ENCODE assay signal across 17 mouse cellular contexts in genomic region chr3:115951221-115951620, GRCm38 (mm10). TPM values are rescaled to one million over a fixed set of nuclear protein-coding genes. Genes with fewer than 3 reads are reported as not detected.
DNase-seq lines count a peak whose midpoint lies in the region; ATAC-seq and TF ChIP-seq lines count a peak whose summit lies in the region.
"Had no signal": no experiment of that assay in that cellular context is flagged by ENCODE, and none has a peak within 500 bp of the region (broad histone marks: within the 10 kb centered on the region; RNA-seq: fewer than 3 reads in every experiment).

No protein-coding gene starts in this region.

- H3K27ac ChIP-seq in gastrocnemius, adult 2 months = peak overlapping the region; percentile 57
- no peak overlapping the region for H3K27ac ChIP-seq in hindbrain, embryonic 15.5 days (replicated peaks)
- no peak overlapping the region for H3K27ac ChIP-seq in hindbrain, embryonic 16.5 days (ENCODE audit: low read depth, low read length)
- no peak overlapping the region for H3K27ac ChIP-seq in lung, postnatal 0 days (ENCODE audit: low read length)
- H3K27ac ChIP-seq: heart, embryonic 15.5 days; left cerebral cortex, adult 2 months; liver, embryonic 15.5 days had no signal

- no peak overlapping the region for H3K4me3 ChIP-seq in gastrocnemius, adult 2 months
- H3K4me3 ChIP-seq in hindbrain, embryonic 15.5 days = no peak overlapping the region
- no peak overlapping the region for H3K4me3 ChIP-seq in hindbrain, embryonic 16.5 days (ENCODE audit: low read length)
- no peak overlapping the region for H3K4me3 ChIP-seq in lung, postnatal 0 days (ENCODE audit: low read depth, low read length)
- no peak overlapping the region for H3K4me3 ChIP-seq in lung, adult 2 months (replicated peaks; ENCODE audit: extremely low read depth, low read depth, low read length)
- H3K4me3 ChIP-seq: heart, embryonic 15.5 days; left cerebral cortex, adult 2 months; liver, embryonic 15.5 days; megakaryocyte, embryonic 14.5 days had no signal

- no peak overlapping the region for H3K9ac ChIP-seq in hindbrain, embryonic 15.5 days
- H3K9ac ChIP-seq in hindbrain, embryonic 16.5 days (ENCODE audit: low read depth, low read length) = no peak overlapping the region
- H3K9ac ChIP-seq in lung, postnatal 0 days (replicated peaks; ENCODE audit: low read depth) = no peak overlapping the region
- H3K9ac ChIP-seq: heart, embryonic 15.5 days; liver, embryonic 15.5 days had no signal

- no peaks in the 10 kb centered on the region for H3K27me3 ChIP-seq in hindbrain, embryonic 15.5 days
- H3K27me3 ChIP-seq in hindbrain, embryonic 16.5 days (replicated peaks; ENCODE audit: control insufficient read depth, insufficient read depth, low read length) = no peaks in the 10 kb centered on the region
- H3K27me3 ChIP-seq in lung, postnatal 0 days (replicated peaks; ENCODE audit: insufficient read depth, low read length) = no peaks in the 10 kb centered on the region
- H3K27me3 ChIP-seq: heart, embryonic 15.5 days; liver, embryonic 15.5 days; megakaryocyte, embryonic 14.5 days had no signal

- intact Hi-C loops in gastrocnemius, adult 2 months (cut with DNase I) = no loop called here
- intact Hi-C loops in gastrocnemius, postnatal 14 days (cut with DNase I; ENCODE audit: low total_unique reads) = no loop called here

- no peaks in the 10 kb centered on the region for H3K4me1 ChIP-seq in hindbrain, embryonic 15.5 days (replicated peaks)
- H3K4me1 ChIP-seq in hindbrain, embryonic 16.5 days (ENCODE audit: control insufficient read depth, insufficient read depth, low read depth, low read length) = no peaks in the 10 kb centered on the region
- H3K4me1 ChIP-seq in lung, postnatal 0 days (ENCODE audit: insufficient read depth, low read depth, low read length) = no peaks in the 10 kb centered on the region
- no peaks in the 10 kb centered on the region for H3K4me1 ChIP-seq in lung, adult 2 months (ENCODE audit: control insufficient read depth, insufficient read depth, low read length)

- no peak for DNase-seq in gastrocnemius, adult 2 months
- no peak for DNase-seq in gastrocnemius, postnatal 14 days
- DNase-seq in lung, postnatal 0 days (ENCODE audit: low spot score) = peak; percentile 32
- DNase-seq in lung, adult 2 months = no peak
- DNase-seq in lung, postnatal 25 days (ENCODE audit: low spot score) = peak; percentile 21
- no peak for DNase-seq in MN1 (ENCODE audit: low spot score)
- DNase-seq: adrenal gland, postnatal 36 days; cerebellum, adult 9-11 months; gastrocnemius, postnatal 10 days; thymus, postnatal 25 days had no signal

- no peak for TF ChIP-seq EP300 in lung, postnatal 0 days (IDR thresholded peaks at IDR 0.05)

- no peak for TF ChIP-seq CTCF in gastrocnemius, adult 2 months (IDR thresholded peaks at IDR 0.05)
- TF ChIP-seq CTCF in lung, postnatal 0 days (IDR thresholded peaks at IDR 0.05) = no peak
- TF ChIP-seq CTCF in lung, adult 2 months (IDR thresholded peaks at IDR 0.05; ENCODE audit: insufficient read depth, low read length) = no peak

- no peak overlapping the region for H3K4me2 ChIP-seq in hindbrain, embryonic 15.5 days
- no peak overlapping the region for H3K4me2 ChIP-seq in hindbrain, embryonic 16.5 days (ENCODE audit: low read length)
- no peak overlapping the region for H3K4me2 ChIP-seq in lung, postnatal 0 days (replicated peaks; ENCODE audit: low read depth, low read length)
- H3K4me2 ChIP-seq: heart, embryonic 15.5 days; liver, embryonic 15.5 days had no signal

- 0 out of 2 replicates have a peak, but pooled peaks have one; percentile 54 for ATAC-seq in hindbrain, embryonic 15.5 days (ENCODE audit: low FRiP score, low read depth)
- no peak for ATAC-seq in hindbrain, embryonic 16.5 days
- ATAC-seq in lung, postnatal 0 days = peak; percentile 66
- ATAC-seq: forebrain, embryonic 16.5 days had no signal

- peaks cover 20% of the 10 kb centered on the region for H3K36me3 ChIP-seq in hindbrain, embryonic 15.5 days
- peaks cover 11% of the 10 kb centered on the region for H3K36me3 ChIP-seq in hindbrain, embryonic 16.5 days (ENCODE audit: control insufficient read depth, insufficient read depth, low read length)
- H3K36me3 ChIP-seq in lung, postnatal 0 days (ENCODE audit: insufficient read depth, low read length) = peaks cover 30% of the 10 kb centered on the region; the same call in 1 of the 2 replicates

- H3K9me3 ChIP-seq in hindbrain, embryonic 15.5 days = no peaks in the 10 kb centered on the region
- no peaks in the 10 kb centered on the region for H3K9me3 ChIP-seq in hindbrain, embryonic 16.5 days (ENCODE audit: control insufficient read depth, low read length)
- H3K9me3 ChIP-seq in lung, postnatal 0 days (ENCODE audit: low read length) = no peaks in the 10 kb centered on the region
- H3K9me3 ChIP-seq: heart, embryonic 15.5 days; liver, embryonic 15.5 days; megakaryocyte, embryonic 14.5 days had no signal

- no peak for TF ChIP-seq POLR2A in lung, adult 2 months (IDR thresholded peaks at IDR 0.05; ENCODE audit: borderline replicate concordance, extremely low read depth, low read depth, low read length)

- 73% methylated on average over 3 of the region's 3 CpGs for WGBS in hindbrain, embryonic 15.5 days
- 71% methylated on average over 3 of the region's 3 CpGs for WGBS in hindbrain, embryonic 16.5 days
- WGBS in lung, postnatal 0 days = 64% methylated on average over 3 of the region's 3 CpGs
- WGBS in lung, adult 2 months = 52% methylated on average over 3 of the region's 3 CpGs

RNA-seq across cellular contexts. Expression of gene Slc30a7, which starts 56.0 kb away (rescaled TPM):
- 1 to 10 TPM; 4.8 to 5.5 TPM for total RNA-seq in gastrocnemius, adult 2 months (2021)
- 10 to 100 TPM; 11.0 to 11.2 TPM for total RNA-seq in gastrocnemius, postnatal 14 days (2021)
- 16.7 and 21.0 TPM in 2 replicates for polyA plus RNA-seq in hindbrain, embryonic 15.5 days (2015; fragmentation: Nextera tagmentation; extraction: Ambion mirVana)
- 15.2 and 16.0 TPM in 2 replicates for polyA plus RNA-seq in hindbrain, embryonic 16.5 days (2015; fragmentation: Nextera tagmentation; extraction: Ambion mirVana)
- 25.0 and 29.0 TPM in 2 replicates for polyA plus RNA-seq in lung, postnatal 0 days (2015; fragmentation: Nextera tagmentation; extraction: Ambion mirVana)
- polyA plus RNA-seq in lung, adult 2 months (2012; rRNA removed) = 11.5 and 16.2 TPM in 2 replicates

RNA-seq across cellular contexts. Expression of gene Extl2, which starts 56.0 kb away (rescaled TPM):
- total RNA-seq in gastrocnemius, adult 2 months (2021) = 10 to 100 TPM in 1 of 2 experiments, 1 to 10 TPM in 1; 8.7 to 11.6 TPM
- total RNA-seq in gastrocnemius, postnatal 14 days (2021) = 10 to 100 TPM; 11.8 to 13.8 TPM
- polyA plus RNA-seq in hindbrain, embryonic 15.5 days (2015; fragmentation: Nextera tagmentation; extraction: Ambion mirVana) = 35.1 and 35.6 TPM in 2 replicates
- 38.7 and 43.2 TPM in 2 replicates for polyA plus RNA-seq in hindbrain, embryonic 16.5 days (2015; fragmentation: Nextera tagmentation; extraction: Ambion mirVana)
- 10.4 and 10.9 TPM in 2 replicates for polyA plus RNA-seq in lung, postnatal 0 days (2015; fragmentation: Nextera tagmentation; extraction: Ambion mirVana)
- polyA plus RNA-seq in lung, adult 2 months (2012; rRNA removed) = 9.8 and 10.9 TPM in 2 replicates

Comparison
In these comparisons a context has a peak if more than half of its experiments do, and no peak if none do; other contexts are left out.
1. DNase-seq: peak in lung, postnatal 0 days (single experiment) and lung, postnatal 25 days (single experiment); none in gastrocnemius, adult 2 months (single experiment), gastrocnemius, postnatal 14 days (single experiment), lung, adult 2 months (single experiment) and MN1 (single experiment).